ENCODE assay signal across 18 mouse cellular contexts in the genomic region with DNA sequence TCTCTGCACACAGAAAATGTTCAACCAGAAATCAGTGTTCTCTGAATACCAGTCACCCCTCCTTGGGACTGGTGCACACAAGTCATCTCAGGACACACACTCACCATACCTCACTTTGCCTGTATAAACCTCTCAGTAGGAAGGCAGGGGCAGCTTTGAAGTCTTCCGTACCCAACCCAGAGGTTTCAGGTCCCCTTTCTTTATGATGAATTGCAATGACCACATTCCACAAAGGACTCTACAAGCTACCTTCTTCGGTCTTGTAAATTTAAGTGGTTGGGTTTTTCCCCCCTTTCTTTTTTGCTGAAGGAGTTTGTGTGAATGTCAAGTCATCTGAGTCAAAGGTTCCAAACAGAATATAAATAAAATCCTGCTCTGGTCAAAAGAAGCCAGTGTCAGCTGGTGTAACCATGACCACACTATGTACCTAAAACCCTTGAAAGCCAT.
DNase-seq lines count a peak whose midpoint lies in the region; ATAC-seq and TF ChIP-seq lines count a peak whose summit lies in the region.
"Had no signal": no experiment of that assay in that cellular context is flagged by ENCODE, and none has a peak within 500 bp of the region (broad histone marks: within the 10 kb centered on the region; RNA-seq: fewer than 3 reads in every experiment).

No protein-coding gene starts in this region.

- no peak; the same call in 1 of the 2 replicates for TF ChIP-seq RAD21 in CH12.LX (IDR thresholded peaks at IDR 0.05; ENCODE audit: low read depth, low read length)

- dilution Hi-C loops in CH12.LX (cut with MboI; ENCODE audit: extremely low pct_ligation_motif_present, extremely low pct_unique_long_range_greater_than_20kb, low sequenced_read_pairs), result no loop called here

- peak overlapping the region; percentile 44 for H3K4me2 ChIP-seq in CH12.LX (ENCODE audit: insufficient read depth, low read depth, poor library complexity, severe bottlenecking)

- H3K4me3 ChIP-seq in CH12.LX (replicated peaks in 1 of 3; ENCODE audit: low read depth in 2 of 3, low read length in 2 of 3, poor library complexity in 1 of 3), result no peak overlapping the region

- H3K9me3 ChIP-seq in CH12.LX (replicated peaks; ENCODE audit: low read length), result no peaks in the 10 kb centered on the region
- H3K9me3 ChIP-seq: G1E had no signal

- TF ChIP-seq CTCF in CH12.LX (conservative IDR thresholded peaks at IDR 0.05 in 1 of 2, IDR thresholded peaks at IDR 0.05 in 1 of 2; ENCODE audit: low read depth in 2 of 2, low read length in 2 of 2), result no peak

- in situ Hi-C loops in CH12.LX (cut with MboI; ENCODE audit: low pct_ligation_motif_present, low pct_unique_long_range_greater_than_20kb, low sequenced_read_pairs), result no loop called here

- peak overlapping the region; percentile 86 for H3K27ac ChIP-seq in CH12.LX (ENCODE audit: insufficient read depth, low read depth)

- no peaks in the 10 kb centered on the region for H3K27me3 ChIP-seq in CH12.LX (replicated peaks)
- H3K27me3 ChIP-seq: Patski had no signal

- TF ChIP-seq POLR2A in CH12.LX (IDR thresholded peaks at IDR 0.05; ENCODE audit: low read depth, low read length), result no peak

- H3K79me2 ChIP-seq in CH12.LX (replicated peaks; ENCODE audit: control insufficient read depth, extremely low read depth, insufficient read depth, poor library complexity, severe bottlenecking), result no peaks in the 10 kb centered on the region

- peaks cover 12 to 24% of the 10 kb centered on the region in 2 experiments for H3K4me1 ChIP-seq in CH12.LX (ENCODE audit: control insufficient read depth in 1 of 2, insufficient read depth in 2 of 2)

- peak overlapping the region; percentile 66 for H3K9ac ChIP-seq in CH12.LX (ENCODE audit: insufficient read depth, low read depth)

- peak; percentile 99 for TF ChIP-seq EP300 in CH12.LX (IDR thresholded peaks at IDR 0.05; ENCODE audit: low read length)

- no peak for ATAC-seq in monocyte, adult 5-6 weeks (replicated peaks; ENCODE audit: insufficient number of reproducible peaks, low FRiP score, low TSS enrichment, poor library complexity, severe bottlenecking)
- ATAC-seq: activated CD4-positive, CD25-positive, alpha-beta regulatory T cell, adult 4 months; CD4-positive, CD25-positive, alpha-beta regulatory T cell, adult 4 months; Patski had no signal

- peak; percentile 92 for DNase-seq in CH12.LX (ENCODE audit: extremely low read depth)
- DNase-seq: adrenal gland, adult 2 months; adrenal gland, adult 8-10 months; adrenal gland, postnatal 10 days; adrenal gland, postnatal 14 days; adrenal gland, postnatal 25 days; adrenal gland, postnatal 36 days; B cell, adult 2 months; cerebellum, adult 11 months; cerebellum, adult 11-12 months; cerebellum, adult 18-20 months; cerebellum, adult 2 months; cerebellum, adult 8-10 months had no signal

- no peaks in the 10 kb centered on the region for H3K36me3 ChIP-seq in CH12.LX (replicated peaks in 1 of 2; ENCODE audit: control insufficient read depth in 1 of 2, insufficient read depth in 1 of 2, low read length in 1 of 2)
- H3K36me3 ChIP-seq: G1E had no signal

TF ChIP-seq in CH12.LX, 34 proteins besides CTCF, POLR2A, EP300 and RAD21:
- TF ChIP-seq MAFK (IDR thresholded peaks at IDR 0.05; ENCODE audit: insufficient replicate concordance, low read length) (peak; percentile 85; the same call in 1 of the 2 replicates), SIN3A (IDR thresholded peaks at IDR 0.05; ENCODE audit: low read length) (no peak; the same call in none of the 2 replicates), ZMIZ1 (IDR thresholded peaks at IDR 0.05; ENCODE audit: low read depth, low read length) (0 out of 2 replicates have a peak, but pooled peaks have one; percentile 43), MEF2A (IDR thresholded peaks at IDR 0.05; ENCODE audit: borderline replicate concordance, low read depth, low read length) (peak; percentile 91), USF1 (IDR thresholded peaks at IDR 0.05; ENCODE audit: low read depth, low read length) (no peak), UBTF (IDR thresholded peaks at IDR 0.05; ENCODE audit: low read depth, low read length) (no peak), BHLHE40 (IDR thresholded peaks at IDR 0.05; ENCODE audit: low read depth, low read length) (peak; percentile 81), ZC3H11A (IDR thresholded peaks at IDR 0.05; ENCODE audit: low read depth, low read length) (no peak), NELFE (IDR thresholded peaks at IDR 0.05; ENCODE audit: low read depth, low read length) (no peak), KAT2A (IDR thresholded peaks at IDR 0.05; ENCODE audit: insufficient replicate concordance, low read length) (0 out of 2 replicates have a peak, but pooled peaks have one; percentile 34), JUND (conservative IDR thresholded peaks at IDR 0.05; ENCODE audit: low read depth, low read length) (peak; percentile 81), CHD2 (IDR thresholded peaks at IDR 0.05; ENCODE audit: low read length) (peak; percentile 59; the same call in 1 of the 2 replicates), IRF4 (IDR thresholded peaks at IDR 0.05; ENCODE audit: low read depth, low read length) (peak; percentile 99), NRF1 (IDR thresholded peaks at IDR 0.05; ENCODE audit: low read depth, low read length) (no peak), ETS1 (conservative IDR thresholded peaks at IDR 0.05; ENCODE audit: low read depth, low read length) (peak; percentile 90), ELF1 (IDR thresholded peaks at IDR 0.05; ENCODE audit: low read depth, low read length) (peak; percentile 51; the same call in 1 of the 2 replicates), SMC3 (IDR thresholded peaks at IDR 0.05; ENCODE audit: low read depth, low read length) (peak; percentile 14; the same call in 1 of the 2 replicates), GABPA (IDR thresholded peaks at IDR 0.05; ENCODE audit: insufficient replicate concordance, low read depth, low read length) (no peak), CHD1 (IDR thresholded peaks at IDR 0.05; ENCODE audit: low read depth, low read length) (no peak), PAX5 (IDR thresholded peaks at IDR 0.05; ENCODE audit: low read length) (no peak), TCF12 (IDR thresholded peaks at IDR 0.05; ENCODE audit: low read depth, low read length) (peak; percentile 90), HCFC1 (IDR thresholded peaks at IDR 0.05; ENCODE audit: low read depth, low read length) (peak; percentile 26; the same call in 1 of the 2 replicates), MYC (IDR thresholded peaks at IDR 0.05; ENCODE audit: low read depth, low read length) (peak; percentile 65), ZKSCAN1 (IDR thresholded peaks at IDR 0.05; ENCODE audit: borderline replicate concordance, low read depth, low read length) (no peak), MAZ (IDR thresholded peaks at IDR 0.05; ENCODE audit: low read depth, low read length) (peak; percentile 85), E2F4 (IDR thresholded peaks at IDR 0.05; ENCODE audit: insufficient replicate concordance, low read depth, low read length) (0 out of 2 replicates have a peak, but pooled peaks have one; percentile 38), POLR2AphosphoS2 (IDR thresholded peaks at IDR 0.05; ENCODE audit: low read depth, low read length) (no peak), JUN (IDR thresholded peaks at IDR 0.05; ENCODE audit: insufficient read depth, low read depth, low read length) (peak; percentile 84), MAX (IDR thresholded peaks at IDR 0.05; ENCODE audit: low read length) (no peak), TBP (conservative IDR thresholded peaks at IDR 0.05; ENCODE audit: low read depth, low read length) (peak; percentile 47; the same call in 1 of the 2 replicates), RCOR1 (conservative IDR thresholded peaks at IDR 0.05; ENCODE audit: low read depth, low read length) (peak; percentile 96), MXI1 (IDR thresholded peaks at IDR 0.05; ENCODE audit: low read depth, low read length) (peak; percentile 64; the same call in 1 of the 2 replicates), USF2 (conservative IDR thresholded peaks at IDR 0.05; ENCODE audit: low read depth, low read length) (no peak), ZNF384 (IDR thresholded peaks at IDR 0.05; ENCODE audit: low read depth, low read length) (no peak)
TF ChIP-seq in CH12.LX: peak in this region for 20.
